Mouse (Mus musculus): ENCODE results near the gene Atp2a3.

DNA sequence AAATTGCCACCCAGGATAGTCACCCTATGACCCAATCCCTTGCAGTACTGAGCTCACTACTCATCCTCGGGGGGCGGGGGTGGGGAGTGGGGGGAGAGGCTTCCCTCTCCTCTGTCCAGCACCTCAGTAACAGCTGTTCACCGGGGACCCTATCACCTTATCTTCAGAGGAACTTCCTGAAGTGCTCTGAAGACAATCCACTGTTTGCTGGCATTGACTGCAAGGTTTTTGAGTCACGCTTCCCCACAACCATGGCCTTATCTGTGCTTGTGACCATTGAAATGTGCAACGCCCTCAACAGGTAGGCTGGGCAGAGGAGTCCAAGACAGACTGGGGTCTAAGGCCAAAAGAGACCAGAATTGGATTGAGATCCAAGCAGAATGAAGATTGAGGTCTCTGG lies 26.8 kb downstream of the Atp2a3 start:
- TF ChIP-seq EP300 (IDR thresholded peaks at IDR 0.05; ENCODE audit: low read depth) = no peak
- no peak for TF ChIP-seq CTCF (IDR thresholded peaks at IDR 0.05; ENCODE audit: low read depth)
